Mouse (Mus musculus): Measurements from ENCODE around the gene Fbxw27.
"Not testable (repeated sequence)": the region's sequence is repeated elsewhere in the genome, so short reads cannot be mapped to it uniquely, and the experiment has no call there.

The Fbxw27 gene

GRCm38 (mm10) chr9:109790570-109790969 lies at the start of gene Fbxw27:
Gene Fbxw27, minus strand, starts transcription at chr9:109790670.
- not testable (repeated sequence) for DNase-seq

DNA sequence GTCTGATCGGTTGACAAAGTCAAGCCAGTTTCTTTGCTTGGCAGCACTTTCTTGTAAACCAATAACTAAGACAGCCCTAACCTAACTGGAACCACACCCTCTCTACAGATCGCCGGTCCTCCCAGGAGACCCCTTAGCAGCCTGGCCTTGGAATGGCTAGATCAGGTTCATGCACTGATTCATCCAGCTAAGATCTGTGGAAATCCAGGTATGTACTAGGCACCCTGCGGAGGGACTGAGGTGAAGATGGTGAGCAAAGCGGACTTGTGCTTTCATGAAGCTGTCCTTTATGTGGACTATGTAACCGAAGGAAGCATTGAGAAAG lies 42.6 kb upstream of the Fbxw27 start:
- DNase-seq, result no peak

- DNase-seq, result peak; percentile 86 to 92
These were observed 42.1 kb upstream of the Fbxw27 start, which contains the start of gene Nme6 for GRCm38 (mm10) chr9:109832391-109833087. Gene Nme6, plus strand, starts transcription at chr9:109832749.

DNA sequence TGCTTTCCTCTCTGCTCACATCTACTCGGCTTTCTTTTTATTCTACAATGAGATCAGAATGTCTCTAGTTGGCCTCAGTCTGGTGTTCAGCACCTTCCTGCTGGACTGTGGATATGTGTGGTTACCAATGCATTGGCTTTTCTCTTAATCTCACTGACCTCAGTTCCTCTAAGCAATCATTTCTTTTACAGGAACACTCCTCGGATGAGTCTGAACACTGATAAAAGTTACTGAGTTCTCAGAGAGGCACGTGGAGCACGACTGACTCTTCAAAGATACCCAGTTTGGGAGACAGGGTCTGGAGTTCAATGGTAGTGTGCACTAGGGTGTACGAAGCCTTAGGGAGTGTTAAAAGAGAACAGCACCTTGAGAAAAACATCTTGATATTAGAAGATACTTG lies 35.7 kb upstream of the Fbxw27 start:
- no peak for DNase-seq

- no peak for DNase-seq
These were observed 35.3 kb upstream of the Fbxw27 start for GRCm38 (mm10) chr9:109825739-109826138.

DNA sequence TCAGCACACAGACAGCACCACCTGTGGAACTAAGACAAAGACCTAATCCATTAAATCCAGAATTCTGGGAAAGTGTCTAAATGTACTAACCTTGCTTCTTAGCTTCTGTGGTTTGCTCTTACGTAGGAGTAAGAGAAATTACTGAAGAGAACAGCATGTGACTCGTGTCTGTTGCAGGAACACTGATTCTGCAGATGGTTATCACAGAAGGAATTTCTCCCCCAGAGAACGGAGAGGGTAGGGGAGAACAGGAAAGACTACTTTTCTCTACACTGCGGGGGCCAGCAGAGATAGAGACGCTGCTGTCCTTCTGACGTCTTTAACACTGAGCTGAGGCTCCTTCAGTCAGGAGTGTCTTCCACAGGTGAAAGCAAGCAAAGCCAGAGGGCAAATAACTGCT lies 25.9 kb upstream of the Fbxw27 start:
- DNase-seq, result no peak

GRCm38 (mm10) chr9:109813424-109813823 lies 23.0 kb upstream of the Fbxw27 start:
- no peak for DNase-seq

DNA sequence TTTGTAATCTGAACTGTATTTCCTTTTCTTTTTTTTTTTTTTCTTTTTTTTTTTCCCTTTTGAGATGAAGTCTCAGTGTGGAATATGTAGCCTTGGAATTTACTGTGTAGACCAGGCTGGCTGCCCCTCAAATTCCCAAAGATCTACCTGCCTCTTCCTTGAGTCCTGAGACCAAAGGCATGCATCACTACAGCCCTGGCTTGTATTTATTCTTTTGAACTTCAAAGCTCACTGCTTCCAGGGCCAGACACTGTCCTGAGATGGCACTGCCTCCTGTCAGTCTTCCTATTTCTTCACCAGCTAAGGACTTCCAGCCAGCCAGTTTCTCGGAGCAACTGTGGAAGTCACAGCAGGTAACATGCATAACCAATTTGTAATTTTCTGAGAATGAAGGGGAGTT lies 21.5 kb upstream of the Fbxw27 start, which contains the start of gene Spink8:
Gene Spink8 (plus strand): TSS at position 301 of the 400 bp plus-strand sequence.
- no peak for DNase-seq

DNA sequence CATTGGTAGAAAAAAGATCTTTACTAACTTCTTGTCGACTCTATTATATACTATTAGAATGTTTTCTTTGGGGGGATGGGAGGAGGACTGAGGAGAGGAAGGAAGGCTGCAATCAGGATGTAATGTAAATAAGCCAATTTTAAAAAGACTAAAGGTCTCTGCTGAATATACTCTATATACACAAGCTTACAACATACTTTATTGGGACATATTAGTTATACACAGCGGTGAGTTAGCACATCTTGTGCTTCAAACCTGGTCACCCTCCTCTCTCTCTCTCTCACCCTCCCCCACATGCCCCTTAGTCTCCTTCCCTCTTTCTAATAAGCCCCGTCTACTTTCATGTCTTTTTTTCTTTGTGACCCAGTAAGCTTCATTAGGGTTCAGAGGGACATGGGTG lies 17.4 kb upstream of the Fbxw27 start:
- no peak for DNase-seq

DNA sequence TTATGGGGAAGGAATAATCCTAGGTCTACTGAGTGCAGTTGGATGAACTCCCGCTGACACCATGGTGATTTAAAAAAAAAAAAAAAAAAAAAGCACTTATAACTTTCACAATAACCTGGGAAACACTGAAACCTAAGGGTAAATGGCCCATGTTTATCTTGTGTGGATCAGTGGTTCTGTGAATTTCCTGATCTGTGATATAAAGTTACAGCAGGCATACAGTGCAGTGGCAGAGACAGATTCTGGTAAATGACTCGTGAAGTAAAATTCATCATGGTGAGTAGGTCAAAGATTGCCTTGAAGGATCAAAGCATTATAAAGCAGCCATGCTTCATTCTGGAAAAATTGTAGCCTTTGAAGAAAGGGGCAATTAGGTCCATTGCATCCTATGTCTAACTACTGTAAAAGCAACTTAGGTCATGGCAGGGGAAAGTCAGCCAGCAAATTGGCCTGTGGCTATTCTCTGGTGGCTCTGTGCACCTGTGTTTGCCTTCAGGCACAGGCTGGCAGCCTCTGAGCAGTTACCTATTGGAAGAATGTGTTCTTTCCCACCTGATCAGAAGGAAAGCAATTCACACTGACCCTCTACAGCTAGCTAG lies 16.3 kb upstream of the Fbxw27 start:
- DNase-seq, result no peak

DNA sequence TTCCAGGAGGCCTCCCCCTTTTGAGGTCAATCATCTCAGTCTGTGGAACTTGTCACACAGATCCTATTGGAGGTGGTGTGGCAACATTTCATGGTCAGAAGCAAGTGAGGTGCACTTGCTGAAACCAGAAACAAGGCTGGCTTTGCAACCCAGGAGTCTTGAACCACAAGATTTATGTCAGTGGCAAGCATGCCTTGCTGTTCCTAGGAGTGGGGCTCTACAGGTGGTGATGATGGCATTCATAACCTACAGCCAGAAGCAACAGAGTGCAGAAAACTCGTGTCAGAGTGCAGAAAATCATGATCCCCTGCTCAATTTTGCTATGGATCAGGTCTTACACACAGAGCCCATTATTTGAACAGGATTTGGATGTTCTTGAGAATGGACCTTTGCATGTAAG lies 15.8 kb upstream of the Fbxw27 start:
- no peak for DNase-seq

GRCm38 (mm10) chr9:109805596-109805995 lies 15.1 kb upstream of the Fbxw27 start:
- DNase-seq, result peak; percentile 18 to 31

DNA sequence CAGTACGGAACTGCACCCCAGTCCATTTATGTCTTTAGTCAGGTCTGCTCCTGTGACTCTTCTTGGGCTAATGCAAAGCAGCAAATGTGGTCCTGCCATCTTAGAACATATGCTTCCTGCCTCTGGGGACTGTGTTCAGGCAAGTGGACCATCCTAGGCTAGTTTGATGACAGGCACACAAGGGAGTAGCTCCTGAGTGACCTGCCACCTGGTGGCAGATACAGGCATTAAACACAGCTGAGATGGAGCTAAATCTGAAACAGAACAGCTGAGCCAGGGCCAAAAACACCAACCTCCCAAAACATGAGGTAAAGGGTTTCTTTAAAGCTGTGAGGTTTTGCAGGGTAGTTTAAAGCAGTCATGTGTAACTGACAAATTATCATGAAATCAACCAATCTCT lies 7.6 kb upstream of the Fbxw27 start:
- DNase-seq, result peak in 1 of 2 experiments; percentile 51

GRCm38 (mm10) chr9:109795811-109796210 lies 5.3 kb upstream of the Fbxw27 start:
- DNase-seq, result no peak

- no peak for DNase-seq
These were observed 4.8 kb upstream of the Fbxw27 start for GRCm38 (mm10) chr9:109795221-109795620.

- DNase-seq, result not testable (repeated sequence)
These were observed 23.6 kb downstream of the Fbxw27 start for GRCm38 (mm10) chr9:109766841-109767240.

- not testable (repeated sequence) for DNase-seq
These were observed 44.5 kb downstream of the Fbxw27 start, which contains the start of gene Fbxw26 for GRCm38 (mm10) chr9:109745989-109746388. Gene Fbxw26, minus strand, starts transcription at chr9:109746089.
